Mouse (Mus musculus) heart, embryonic 16.5 days (tissue): ENCODE measurements around the gene Rarb. TPM values are rescaled to one million over a fixed set of nuclear protein-coding genes. Genes with fewer than 3 reads are reported as not detected.

Source experiments
- ATAC-seq: fragments of 200-750 bp; cut with Nextera tagmentation; replicated peaks from 2 replicates; pipeline ENCODE4 v1.8.0; 2017; ENCODE audit warnings: moderate number of reproducible peaks; ENCODE audit not compliant: insufficient read depth, low FRiP score; ENCODE audit errors: extremely low read depth
- H3K27ac ChIP-seq: fragments of 300-500 bp; sonication (generic); 2 replicates; pipeline ENCODE4 v1.5.1; 2014; ENCODE audit warnings: mild to moderate bottlenecking, low read length, control low read depth, moderate library complexity
- H3K27me3 ChIP-seq: fragments of 300-500 bp; sonication (generic); 2 replicates; pipeline ENCODE4 v1.6.1; 2014; ENCODE audit warnings: low read length, mixed read lengths; ENCODE audit not compliant: control insufficient read depth, insufficient read depth
- H3K36me3 ChIP-seq: fragments of 300-500 bp; sonication (generic); 2 replicates; pipeline ENCODE4 v1.6.1; 2014; ENCODE audit not compliant: control insufficient read depth, insufficient read depth
- H3K4me1 ChIP-seq: fragments of 300-500 bp; sonication (generic); 2 replicates; pipeline ENCODE4 v1.6.1; 2014; ENCODE audit warnings: low read length, mixed read lengths; ENCODE audit not compliant: control insufficient read depth, insufficient read depth
- H3K4me2 ChIP-seq: fragments of 300-500 bp; sonication (generic); 2 replicates; pipeline ENCODE4 v1.6.1; 2014; ENCODE audit warnings: low read depth, mild to moderate bottlenecking, control low read depth, low read length
- H3K4me3 ChIP-seq: fragments of 300-500 bp; sonication (generic); 2 replicates; pipeline ENCODE4 v1.5.1; 2014; ENCODE audit warnings: mild to moderate bottlenecking, control low read depth, low read length
- H3K9ac ChIP-seq: fragments of 300-500 bp; sonication (generic); 2 replicates; pipeline ENCODE4 v1.6.1; 2014; ENCODE audit warnings: low read length, control low read depth
- H3K9me3 ChIP-seq: fragments of 300-500 bp; sonication (generic); replicated peaks from 2 replicates; pipeline ENCODE4 v1.6.1; 2016; ENCODE audit warnings: low read length; ENCODE audit not compliant: control insufficient read depth
- WGBS: fragments of 180-500 bp; shearing (Covaris S2); extraction: QIAGEN DNeasy Blood & Tissue Kit; methylation state at CpG from one replicate; pipeline ENCODE4 v1.1.7; 2014; 5-methylcytosine and 5-hydroxymethylcytosine counted together
- polyA plus RNA-seq: library from polyadenylated mRNA; unstranded; fragments of >200 nt; fragmentation: Nextera tagmentation; extraction: Ambion mirVana; gene quantifications from 2 replicates; pipeline ENCODE4 v1.2.1, GENCODE M21; 2015

Rarb gene
- polyA plus RNA-seq, 1 experiment from 2014 or later, result 11.8 TPM

DNA sequence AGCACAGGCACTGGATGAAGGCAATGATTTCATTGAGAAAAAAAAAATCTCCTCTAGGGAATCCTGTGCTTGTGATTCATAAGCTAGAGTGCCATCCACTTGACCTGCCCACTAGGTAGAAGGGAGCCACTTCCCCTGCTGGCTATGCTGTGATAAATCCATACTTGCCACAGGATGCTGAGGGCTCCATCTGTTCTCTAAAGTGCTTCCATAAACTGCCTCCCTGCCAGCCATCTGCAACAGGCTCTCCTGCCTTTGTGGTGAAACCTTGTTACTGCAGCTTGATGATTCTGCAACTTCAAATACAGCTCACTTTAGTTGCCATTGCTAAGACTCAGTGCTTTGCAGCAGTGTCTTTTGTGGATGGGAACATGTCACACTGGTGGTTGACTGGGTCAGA, 213.5 kb downstream of the Rarb start:
- ATAC-seq, result no peak
- Histone ChIP-seq H3K9me3 (no peaks in the 10 kb centered on the region), H3K4me2 (no peak overlapping the region)

DNA sequence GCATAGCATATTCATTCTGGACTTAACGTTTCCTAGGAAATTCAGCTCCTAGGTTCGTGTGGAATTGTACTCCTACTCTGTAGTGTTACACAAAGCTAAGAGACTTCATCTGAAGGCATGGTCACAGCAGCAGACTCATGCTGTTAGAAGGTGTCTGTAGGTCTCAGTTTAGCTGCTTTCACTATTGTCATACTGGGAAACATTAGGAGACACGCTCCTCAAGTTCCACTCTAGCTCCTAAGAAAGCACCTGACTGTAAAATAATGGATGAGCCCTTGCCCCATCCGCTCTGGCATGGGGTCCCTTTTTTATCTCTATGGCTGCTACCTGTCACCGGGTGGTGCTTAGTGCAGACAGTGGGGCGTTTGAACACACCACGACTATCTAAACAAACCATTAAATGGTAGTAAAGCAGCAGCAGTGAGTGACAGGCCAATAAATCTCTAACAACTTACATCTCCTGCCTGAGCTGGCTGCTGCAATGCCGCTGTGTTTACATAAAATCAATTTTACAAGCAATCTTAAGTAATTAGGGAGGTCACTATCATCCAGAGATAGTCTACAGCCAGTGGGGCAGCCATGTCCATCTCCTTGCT, 214.4 kb downstream of the Rarb start:
- ATAC-seq, result no peak
- H3K27ac ChIP-seq, result no peak overlapping the region
- peaks cover 6% of the 10 kb centered on the region; the same call in 1 of the 2 replicates for H3K4me1 ChIP-seq
- H3K9me3 ChIP-seq, result no peaks in the 10 kb centered on the region
- no peaks in the 10 kb centered on the region for H3K27me3 ChIP-seq
- H3K4me3 ChIP-seq, result no peak overlapping the region
- no peak overlapping the region for H3K4me2 ChIP-seq
- WGBS, result 38% methylated on average over 8 of the region's 8 CpGs
- no peak overlapping the region for H3K9ac ChIP-seq
- H3K36me3 ChIP-seq, result no peaks in the 10 kb centered on the region

More for the DNA sequence above, 213.5 kb downstream of the Rarb start:
- Histone ChIP-seq H3K4me1 (0 out of 2 replicates have a peak, but pooled peaks cover 3% of the 10 kb centered on the region), H3K27me3 (no peaks in the 10 kb centered on the region), H3K36me3 (no peaks in the 10 kb centered on the region), H3K27ac (no peak overlapping the region), H3K9ac (no peak overlapping the region), H3K4me3 (no peak overlapping the region)

DNA sequence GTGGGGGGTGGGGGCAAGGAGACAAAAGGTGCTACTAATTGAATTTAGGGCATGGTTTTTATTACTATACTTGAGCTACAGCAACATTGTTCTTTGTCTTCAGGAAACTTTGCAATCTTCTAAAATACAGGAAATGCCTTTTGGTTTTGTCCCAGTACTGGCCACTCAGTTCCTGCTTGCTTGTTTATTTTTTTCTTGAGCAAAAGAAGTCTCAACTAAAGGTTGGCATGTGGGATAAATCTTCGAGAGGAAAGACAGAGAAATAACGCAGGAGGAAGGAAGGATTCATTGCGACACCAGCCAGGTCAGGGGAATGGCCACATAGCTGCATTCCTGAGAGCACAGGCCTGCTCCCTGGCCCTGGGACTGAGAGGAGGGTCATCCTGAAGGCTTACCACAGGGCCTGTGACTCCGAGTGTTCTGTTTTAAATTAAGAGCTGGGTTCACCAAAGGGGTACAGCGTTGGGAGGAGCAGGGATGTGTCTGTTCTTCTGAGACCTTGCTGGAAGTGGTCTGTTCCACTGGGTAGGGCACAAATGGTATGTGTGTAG, 215.8 kb downstream of the Rarb start:
- Histone ChIP-seq H3K4me1 (peaks cover 19% of the 10 kb centered on the region), H3K27me3 (no peaks in the 10 kb centered on the region), H3K4me3 (no peak overlapping the region), H3K36me3 (no peaks in the 10 kb centered on the region), H3K9me3 (no peaks in the 10 kb centered on the region), H3K9ac (no peak overlapping the region), H3K4me2 (no peak overlapping the region), H3K27ac (no peak overlapping the region)
- WGBS, result 21% methylated on average over 5 of the region's 5 CpGs
- no peak for ATAC-seq

DNA sequence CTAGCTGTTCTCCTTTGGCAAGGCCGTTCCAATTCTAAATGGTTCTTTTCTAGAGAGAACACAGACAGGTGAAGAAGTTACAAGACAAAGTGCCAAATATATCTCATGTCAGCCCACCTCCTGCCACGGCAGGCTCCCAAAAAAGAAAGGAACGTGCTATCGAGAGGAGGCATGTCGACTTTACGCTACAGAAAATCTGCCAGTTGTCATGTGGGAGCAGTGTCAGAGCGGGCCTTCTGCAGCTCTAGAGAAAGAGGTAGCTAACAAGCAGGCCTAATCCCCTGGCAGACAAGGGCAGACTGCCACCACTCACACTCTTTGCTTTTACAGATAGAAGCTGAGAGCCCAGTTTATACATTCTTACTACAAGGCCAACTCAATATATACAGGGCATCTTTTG, 219.7 kb downstream of the Rarb start:
- Histone ChIP-seq H3K27ac (peak overlapping the region; percentile 82), H3K36me3 (no peaks in the 10 kb centered on the region), H3K4me1 (peaks cover 25% of the 10 kb centered on the region), H3K9me3 (no peaks in the 10 kb centered on the region), H3K9ac (no peak overlapping the region), H3K27me3 (no peaks in the 10 kb centered on the region), H3K4me3 (no peak overlapping the region), H3K4me2 (no peak overlapping the region)
- WGBS, result 35% methylated on average over 7 of the region's 7 CpGs
- ATAC-seq, result peak; percentile 88

DNA sequence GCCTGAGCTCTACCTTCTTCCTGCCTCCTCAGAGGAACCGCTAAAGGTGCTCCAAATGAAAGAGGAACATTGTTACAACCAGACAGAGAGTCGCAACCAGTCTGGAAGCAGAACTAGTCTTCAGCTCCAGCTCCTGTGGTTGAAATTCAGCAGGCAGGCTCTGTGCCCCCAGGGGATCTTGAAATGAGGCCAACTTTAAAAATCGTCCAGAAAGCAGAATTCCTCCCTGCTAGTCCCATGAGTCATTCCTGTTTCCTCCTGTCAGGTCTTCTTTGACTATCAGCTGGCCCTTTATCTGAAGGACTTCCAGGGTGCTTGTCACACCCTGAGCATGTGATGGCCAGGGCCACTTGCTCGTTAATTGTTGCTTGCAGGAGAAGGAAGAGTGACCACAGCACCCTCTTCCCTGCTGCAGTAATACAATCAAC, 220.9 kb downstream of the Rarb start:
- Histone ChIP-seq H3K9ac (peak overlapping the region; percentile 5), H3K9me3 (no peaks in the 10 kb centered on the region), H3K36me3 (no peaks in the 10 kb centered on the region), H3K27ac (peak overlapping the region; percentile 82), H3K4me1 (peaks cover 22% of the 10 kb centered on the region), H3K4me3 (no peak overlapping the region), H3K4me2 (peak overlapping the region; percentile 27), H3K27me3 (no peaks in the 10 kb centered on the region)
- ATAC-seq, result 0 out of 2 replicates have a peak, but pooled peaks have one; percentile 18
- WGBS, result 7% methylated on average over 4 of the region's 4 CpGs

DNA sequence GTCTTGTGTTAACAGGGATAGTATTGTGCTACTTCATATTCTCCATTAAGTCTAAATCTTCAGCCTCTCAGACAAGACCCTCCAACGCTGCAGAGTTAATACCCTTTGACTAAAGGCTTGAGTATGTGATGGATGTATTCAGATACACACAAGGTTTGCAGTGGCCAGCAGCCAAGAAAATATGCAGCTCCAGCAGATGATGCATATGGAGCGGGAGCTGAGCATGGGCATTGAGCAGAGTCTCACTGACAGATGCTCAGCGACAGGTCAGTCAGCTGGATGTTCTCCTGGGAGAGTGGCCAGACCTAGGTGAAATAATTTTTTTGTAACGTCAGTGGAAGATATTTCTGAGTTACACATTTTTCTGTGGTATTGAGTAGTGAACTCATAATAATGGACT, 229.8 kb downstream of the Rarb start:
- H3K9me3 ChIP-seq, result no peaks in the 10 kb centered on the region
- H3K9ac ChIP-seq, result no peak overlapping the region
- WGBS, result 44% methylated on average over 4 of the region's 4 CpGs
- no peak overlapping the region for H3K27ac ChIP-seq
- no peak for ATAC-seq
- no peaks in the 10 kb centered on the region for H3K27me3 ChIP-seq
- no peak overlapping the region for H3K4me2 ChIP-seq
- no peaks in the 10 kb centered on the region for H3K4me1 ChIP-seq
- H3K36me3 ChIP-seq, result no peaks in the 10 kb centered on the region
- no peak overlapping the region for H3K4me3 ChIP-seq

DNA sequence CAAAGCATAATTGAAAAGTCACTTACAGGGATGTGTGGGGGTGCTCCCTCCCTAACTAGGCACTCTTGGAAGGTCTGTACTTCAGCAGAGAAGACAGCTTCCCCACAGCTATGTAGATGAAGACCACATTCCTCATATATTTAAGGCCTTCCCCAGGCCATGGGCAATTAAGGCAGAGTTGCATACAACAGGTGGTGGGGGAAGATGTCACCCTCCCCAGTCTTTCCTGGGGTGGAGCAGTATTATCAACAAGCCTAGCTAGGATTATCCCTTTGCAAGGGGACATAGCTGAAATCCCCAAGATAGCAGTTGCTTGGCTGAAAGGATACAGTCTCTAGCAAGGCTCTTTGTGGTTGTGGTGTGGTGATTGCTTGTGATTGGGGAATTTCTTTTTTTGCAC, 240.9 kb downstream of the Rarb start:
- H3K4me3 ChIP-seq, result no peak overlapping the region
- H3K4me2 ChIP-seq, result no peak overlapping the region
- no peak for ATAC-seq
- H3K9me3 ChIP-seq, result no peaks in the 10 kb centered on the region
- no peak overlapping the region for H3K27ac ChIP-seq
- no peak overlapping the region for H3K9ac ChIP-seq
- no peaks in the 10 kb centered on the region for H3K36me3 ChIP-seq
- H3K27me3 ChIP-seq, result no peaks in the 10 kb centered on the region
- H3K4me1 ChIP-seq, result no peaks in the 10 kb centered on the region

DNA sequence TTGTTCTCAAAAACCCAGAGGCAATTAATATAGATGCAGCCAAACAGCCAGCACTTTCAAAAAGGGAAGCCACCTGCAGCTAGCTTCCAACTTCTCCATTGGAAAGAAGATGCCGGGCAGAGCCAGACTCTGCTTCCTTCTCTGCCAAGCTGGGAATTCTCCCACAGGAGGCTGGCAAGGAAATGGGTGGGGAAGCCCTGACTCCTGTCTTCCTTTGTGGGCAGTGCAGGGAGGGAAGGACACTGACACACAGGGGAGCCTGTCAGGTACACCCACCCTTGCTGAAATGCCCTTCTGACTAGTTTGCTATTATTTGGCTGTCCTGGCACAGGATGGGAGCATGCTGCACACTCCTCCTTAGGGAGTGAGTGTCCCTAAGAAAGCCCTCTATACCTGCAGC, 241.9 kb downstream of the Rarb start:
- Histone ChIP-seq H3K9me3 (no peaks in the 10 kb centered on the region), H3K4me2 (no peak overlapping the region)

DNA sequence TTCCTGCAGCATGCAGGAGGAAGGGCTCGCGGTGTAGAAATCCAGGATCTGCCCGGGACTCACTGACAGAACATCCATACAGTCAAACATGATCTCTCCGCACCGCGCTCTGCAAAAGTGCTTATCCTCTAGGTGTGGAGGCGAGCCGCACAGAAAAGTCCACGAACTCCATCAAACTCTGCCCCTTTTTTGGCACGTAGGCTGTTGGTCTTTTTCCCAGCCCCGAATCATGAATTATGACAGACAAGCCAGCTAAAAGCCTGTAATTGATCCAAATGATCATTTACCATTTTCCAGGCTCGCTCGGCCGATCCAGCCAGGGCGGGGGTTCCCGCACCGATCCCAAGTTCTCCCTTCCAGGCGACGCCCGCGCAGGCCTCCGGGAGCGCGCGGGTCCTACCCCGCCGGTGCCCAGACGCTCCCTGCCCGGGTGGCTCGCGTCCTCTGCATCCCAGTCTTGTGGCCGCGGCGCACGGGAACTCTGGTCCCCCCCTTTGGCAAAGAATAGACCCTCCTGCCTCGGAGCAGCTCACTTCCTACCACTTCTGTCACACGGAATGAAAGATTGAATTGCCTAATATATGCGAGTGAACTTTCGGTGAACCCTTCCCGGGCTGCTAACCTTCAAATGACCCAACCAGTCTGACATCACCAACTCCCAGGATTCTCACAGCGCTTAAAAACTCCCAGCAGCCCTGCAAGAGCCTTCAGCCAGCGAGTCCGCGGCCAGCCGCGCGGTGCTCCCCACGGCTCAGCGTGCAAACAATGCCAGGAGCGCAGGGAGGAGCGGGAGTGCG, 243.8 kb downstream of the Rarb start:
- no peaks in the 10 kb centered on the region for H3K9me3 ChIP-seq
- peak; percentile 90 for ATAC-seq
- H3K4me2 ChIP-seq, result peak overlapping the region; percentile 73
- peaks cover 9% of the 10 kb centered on the region for H3K4me1 ChIP-seq
- no peaks in the 10 kb centered on the region for H3K36me3 ChIP-seq
- peak overlapping the region; percentile 70 for H3K4me3 ChIP-seq
- whole genome bisulfite sequencing, result under 1% methylated on average over 52 of the region's 52 CpGs
- H3K9ac ChIP-seq, result peak overlapping the region; percentile 88
- H3K27ac ChIP-seq, result peak overlapping the region; percentile 97
- no peaks in the 10 kb centered on the region for H3K27me3 ChIP-seq

More for the DNA sequence above, 241.9 kb downstream of the Rarb start:
- Histone ChIP-seq H3K9ac (no peak overlapping the region), H3K27ac (no peak overlapping the region), H3K4me1 (peaks cover under 1% of the 10 kb centered on the region), H3K36me3 (no peaks in the 10 kb centered on the region), H3K27me3 (no peaks in the 10 kb centered on the region), H3K4me3 (no peak overlapping the region)
- 37% methylated on average over 1 of the region's 1 CpGs for WGBS
- no peak for ATAC-seq
